Mouse (Mus musculus) C2C12 (cell line): Measurements from ENCODE around the gene Gm6169. TPM values are rescaled to one million over a fixed set of nuclear protein-coding genes. Genes with fewer than 3 reads are reported as not detected.

Experiments
- H3K27me3 ChIP-seq: one replicate; pipeline ENCODE4 v1.6.1; 2011; ENCODE audit not compliant: control insufficient read depth, insufficient read depth, insufficient read length
- H3K36me3 ChIP-seq: one replicate; pipeline ENCODE4 v1.6.1; 2011; ENCODE audit not compliant: control insufficient read depth, insufficient read depth
- H3K4me3 ChIP-seq: one replicate; pipeline ENCODE4 v1.5.1; 2011; ENCODE audit warnings: mild to moderate bottlenecking, control low read depth; ENCODE audit not compliant: poor library complexity, insufficient read depth, severe bottlenecking
- H3K79me2 ChIP-seq: one replicate; pipeline ENCODE4 v1.6.1; 2011; ENCODE audit not compliant: control insufficient read depth, insufficient read depth
- H3K79me3 ChIP-seq: one replicate; pipeline ENCODE4 v1.6.1; 2011; ENCODE audit warnings: low read depth, control low read depth
- H3ac ChIP-seq: one replicate; pipeline ENCODE3; 2011; ENCODE audit warnings: low read depth; ENCODE audit not compliant: control insufficient read depth, insufficient read length
- CEBPB ChIP-seq: IDR thresholded peaks from one replicate; pipeline ENCODE4 v1.6.1; 2011; ENCODE audit warnings: low read depth, mild to moderate bottlenecking, control low read depth, moderate library complexity
- CTCF ChIP-seq: IDR thresholded peaks from one replicate; pipeline ENCODE4 v1.5.1; 2011; ENCODE audit not compliant: control insufficient read depth, insufficient read depth, insufficient read length
- FOSL1 ChIP-seq: IDR thresholded peaks from one replicate; pipeline ENCODE4 v1.8.0; 2011; ENCODE audit warnings: mild to moderate bottlenecking, low read length; ENCODE audit not compliant: poor library complexity, insufficient read depth, severe bottlenecking
- MAX ChIP-seq: IDR thresholded peaks from one replicate; pipeline ENCODE4 v1.6.1; 2011; ENCODE audit warnings: mild to moderate bottlenecking, control low read depth
- MYOD1 ChIP-seq: IDR thresholded peaks from one replicate; pipeline ENCODE4 v1.6.1; 2011; ENCODE audit warnings: low read depth; ENCODE audit not compliant: control insufficient read depth, insufficient read length
- MYOG ChIP-seq: IDR thresholded peaks from one replicate; pipeline ENCODE4 v1.6.1; 2011; ENCODE audit not compliant: control insufficient read depth, insufficient read length; ENCODE audit errors: extremely low read depth
- USF1 ChIP-seq: IDR thresholded peaks from one replicate; pipeline ENCODE4 v1.6.1; 2011; ENCODE audit warnings: low read depth, mild to moderate bottlenecking, control low read depth, moderate library complexity
- polyA plus RNA-seq: library from polyadenylated mRNA; unstranded; fragments of >200 nt; fragmentation: generic; extraction: Trizol; gene quantifications from one replicate; pipeline ENCODE4 v1.2.1, GENCODE M21; 2012; ENCODE audit warnings: missing spikeins

The Gm6169 gene
- polyA plus RNA-seq, 1 experiment, result 4.4 TPM

GRCm38 (mm10) chr13:97059746-97060145 lies 39.3 kb downstream of the Gm6169 start:
- H3ac ChIP-seq, result no peak overlapping the region
- H3K79me2 ChIP-seq, result no peaks in the 10 kb centered on the region
- no peak overlapping the region for H3K4me3 ChIP-seq
- H3K27me3 ChIP-seq, result no peaks in the 10 kb centered on the region
- TF ChIP-seq MYOG (no peak), FOSL1 (no peak), MYOD1 (no peak), CEBPB (no peak), CTCF (no peak), USF1 (no peak), MAX (no peak)
- H3K36me3 ChIP-seq, result no peaks in the 10 kb centered on the region
- no peaks in the 10 kb centered on the region for H3K79me3 ChIP-seq

- H3ac ChIP-seq, result no peak overlapping the region
- no peaks in the 10 kb centered on the region for H3K79me2 ChIP-seq
- no peaks in the 10 kb centered on the region for H3K36me3 ChIP-seq
- H3K79me3 ChIP-seq, result no peaks in the 10 kb centered on the region
- no peak for TF ChIP-seq CEBPB
- TF ChIP-seq FOSL1, result no peak
- no peak for TF ChIP-seq MYOD1
- no peak for TF ChIP-seq USF1
- no peak for TF ChIP-seq MAX
- no peak for TF ChIP-seq MYOG
- no peak for TF ChIP-seq CTCF
- no peak overlapping the region for H3K4me3 ChIP-seq
- H3K27me3 ChIP-seq, result no peaks in the 10 kb centered on the region
Observed at GRCm38 (mm10) chr13:97057817-97058216, 41.2 kb downstream of the Gm6169 start.

- no peak for TF ChIP-seq CTCF
- TF ChIP-seq CEBPB, result no peak
- no peak for TF ChIP-seq MYOG
- no peak for TF ChIP-seq FOSL1
- no peak for TF ChIP-seq MYOD1
- no peak for TF ChIP-seq USF1
- no peak for TF ChIP-seq MAX
- H3K4me3 ChIP-seq, result no peak overlapping the region
- H3K27me3 ChIP-seq, result no peaks in the 10 kb centered on the region
- H3K79me3 ChIP-seq, result no peaks in the 10 kb centered on the region
- H3K79me2 ChIP-seq, result no peaks in the 10 kb centered on the region
- no peak overlapping the region for H3ac ChIP-seq
- no peaks in the 10 kb centered on the region for H3K36me3 ChIP-seq
Observed at GRCm38 (mm10) chr13:97053844-97054243, 45.2 kb downstream of the Gm6169 start.

GRCm38 (mm10) chr13:97052667-97053066 lies 46.4 kb downstream of the Gm6169 start:
- peak; percentile 28 for TF ChIP-seq CTCF
- no peak for TF ChIP-seq MYOD1
- TF ChIP-seq USF1, result no peak
- no peak for TF ChIP-seq CEBPB
- Histone ChIP-seq H3K79me3 (no peaks in the 10 kb centered on the region), H3ac (no peak overlapping the region), H3K79me2 (no peaks in the 10 kb centered on the region), H3K27me3 (no peaks in the 10 kb centered on the region), H3K36me3 (no peaks in the 10 kb centered on the region), H3K4me3 (no peak overlapping the region)

GRCm38 (mm10) chr13:97051158-97051557 lies 47.9 kb downstream of the Gm6169 start:
- TF ChIP-seq FOSL1, result no peak
- TF ChIP-seq MAX, result no peak
- TF ChIP-seq USF1, result no peak
- no peak overlapping the region for H3K4me3 ChIP-seq
- no peak overlapping the region for H3ac ChIP-seq
- H3K36me3 ChIP-seq, result no peaks in the 10 kb centered on the region
- no peaks in the 10 kb centered on the region for H3K79me3 ChIP-seq
- no peaks in the 10 kb centered on the region for H3K27me3 ChIP-seq
- no peaks in the 10 kb centered on the region for H3K79me2 ChIP-seq

Other genes starting within 250 kb of the Gm6169 start
- gene Gcnt4, start 174.5 kb downstream of the Gm6169 start, polyA plus RNA-seq, result 5.6 TPM
- not detected for gene 1700029F12Rik, start 64.9 kb downstream of the Gm6169 start, polyA plus RNA-seq
- 0.09 TPM for gene Fam169a, start 32.0 kb downstream of the Gm6169 start, polyA plus RNA-seq
- gene Gfm2, start 38.7 kb upstream of the Gm6169 start, polyA plus RNA-seq, result 13.7 TPM
- 91.6 TPM for gene Nsa2, start 38.7 kb upstream of the Gm6169 start, polyA plus RNA-seq
- gene Hexb, start 99.1 kb upstream of the Gm6169 start, polyA plus RNA-seq, result 21.4 TPM
- 40.9 TPM for gene Enc1, start 141.9 kb upstream of the Gm6169 start, polyA plus RNA-seq